Mouse (Mus musculus): ENCODE results near the gene Olfr1177-ps.

Gene Olfr1177-ps

DNA sequence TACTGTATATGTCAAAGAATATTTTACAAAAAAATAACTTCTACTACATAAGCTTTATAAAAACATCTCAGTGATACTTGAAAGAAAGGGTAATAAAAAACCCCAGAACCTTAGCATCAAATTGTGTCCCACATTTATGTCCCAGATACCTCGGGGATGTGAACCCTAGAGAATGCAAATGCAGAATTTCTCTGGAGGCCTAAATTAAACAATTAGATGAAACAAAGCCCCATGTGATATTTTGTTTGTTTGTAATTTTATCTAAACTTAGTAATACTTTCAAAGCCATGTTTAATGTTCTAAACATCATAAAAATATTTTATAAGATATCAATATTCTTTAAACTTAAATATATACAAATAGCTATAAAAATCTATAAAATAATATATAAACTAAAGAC is at the start of gene Olfr1177-ps:
TSS of gene Olfr1177-ps (minus strand) at position 101 of the 400 bp plus-strand sequence.
- no peak for DNase-seq (ENCODE audit: low spot score in 2 of 2)

DNA sequence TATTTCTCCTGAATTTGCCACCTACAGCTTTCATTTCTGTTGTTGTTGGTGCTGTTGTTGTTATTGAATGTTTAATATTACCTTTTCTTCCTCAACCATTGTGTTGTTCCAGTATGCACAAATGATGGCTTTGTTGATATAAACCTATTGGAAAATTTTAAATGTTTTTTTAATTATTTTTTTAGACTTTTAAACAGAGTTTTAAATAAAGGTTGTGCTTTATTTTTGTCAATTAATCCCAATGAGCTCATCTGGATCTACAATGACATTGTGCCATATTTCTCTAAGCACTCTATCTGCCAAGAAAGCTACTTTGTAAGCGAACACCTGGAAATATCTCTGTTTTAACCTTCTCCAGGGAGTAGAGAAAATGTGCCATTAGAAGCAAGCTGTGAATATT is 40.5 kb upstream of the Olfr1177-ps start, which contains the start of gene Olfr1178:
TSS of gene Olfr1178 (plus strand) at position 301 of the 400 bp plus-strand sequence.
- no peak for DNase-seq (ENCODE audit: low spot score in 2 of 2)

DNA sequence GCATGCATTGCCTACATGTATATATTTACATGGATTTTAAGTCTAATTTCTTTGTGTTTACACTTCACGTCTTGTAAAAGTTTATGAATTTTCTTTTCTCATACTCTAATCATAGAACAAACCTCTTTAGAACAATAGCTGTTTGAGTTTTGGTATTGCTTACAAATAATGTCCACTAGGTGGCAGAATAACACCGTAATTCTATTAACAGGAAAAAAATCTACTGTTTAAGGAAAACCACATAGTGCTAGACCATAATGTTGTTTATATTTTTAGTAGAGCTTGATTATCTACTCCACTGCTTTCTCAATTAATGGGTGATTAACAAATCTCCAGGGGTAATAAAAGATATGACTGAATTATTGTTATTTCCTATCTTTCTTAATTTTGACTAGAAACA is 10.0 kb upstream of the Olfr1177-ps start:
- DNase-seq (ENCODE audit: low spot score in 2 of 2) = no peak

DNA sequence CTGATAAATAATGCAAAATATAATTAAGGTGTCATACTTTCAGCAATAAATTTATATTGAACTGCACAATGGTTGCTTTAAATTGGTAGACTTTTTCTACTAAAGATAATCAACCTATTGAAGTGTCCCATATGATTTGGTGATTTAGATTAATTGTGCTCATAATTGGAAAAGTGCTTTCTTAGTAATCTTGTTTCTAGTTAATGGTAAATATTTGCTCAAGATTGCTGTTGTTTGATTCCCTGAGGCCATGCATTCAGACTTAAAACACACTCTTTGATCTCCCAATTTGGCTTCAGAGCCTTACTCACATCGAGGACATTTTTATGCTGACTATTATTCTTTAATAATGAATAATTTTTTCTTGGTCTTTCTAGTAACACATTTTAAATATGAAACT is 9.9 kb downstream of the Olfr1177-ps start, which contains the start of gene Olfr1176:
TSS of gene Olfr1176 (plus strand) at position 301 of the 400 bp plus-strand sequence.
- no peak for DNase-seq (ENCODE audit: low spot score in 2 of 2)

DNA sequence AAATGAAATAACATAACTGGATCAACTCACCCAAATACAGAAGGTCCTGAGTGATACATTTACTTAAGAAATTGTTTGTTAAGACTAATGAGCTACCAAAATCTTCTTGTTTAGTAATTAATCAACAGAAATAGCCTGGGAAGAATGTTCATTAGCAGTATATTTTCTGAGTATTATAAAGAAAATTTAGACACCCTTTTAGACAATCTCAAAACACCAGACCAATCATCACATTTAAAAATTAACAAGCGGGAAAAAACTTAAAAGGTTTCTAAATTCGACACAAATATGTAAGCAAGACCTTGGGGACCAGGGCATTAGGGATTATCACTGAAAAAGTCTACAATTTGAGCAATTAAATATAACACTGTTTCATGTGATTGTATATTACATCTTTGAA is 19.2 kb downstream of the Olfr1177-ps start, which contains the start of gene Olfr1175-ps:
TSS of gene Olfr1175-ps (minus strand) at position 101 of the 400 bp plus-strand sequence.
- no peak for DNase-seq (ENCODE audit: low spot score in 2 of 2)

DNA sequence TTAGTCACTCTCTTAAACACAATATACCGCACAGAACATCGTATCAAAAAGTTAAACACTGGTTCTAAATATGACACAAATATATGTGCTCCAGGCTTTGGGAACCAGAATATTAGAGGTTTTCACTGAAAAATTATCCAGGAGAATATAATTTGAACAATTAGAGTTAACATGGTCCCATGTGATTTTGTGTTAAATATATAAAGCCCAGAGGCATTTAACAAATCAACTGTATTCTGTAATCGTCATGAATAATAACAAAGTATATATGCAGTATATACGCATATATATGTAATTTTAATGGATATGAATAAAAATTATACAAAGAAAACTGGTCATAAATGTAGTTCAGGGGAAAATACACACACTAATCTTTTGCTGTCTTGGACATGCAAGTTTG is 31.3 kb downstream of the Olfr1177-ps start, which contains the start of gene Olfr1174-ps:
TSS of gene Olfr1174-ps (minus strand) at position 101 of the 400 bp plus-strand sequence.
- DNase-seq (ENCODE audit: low spot score in 2 of 2) = no peak
